Mouse (Mus musculus): ENCODE data around the gene Cd40. TPM values are rescaled to one million over a fixed set of nuclear protein-coding genes. Genes with fewer than 3 reads are reported as not detected.
A peak's percentile ranks its signal among the peaks of the same experiment; 100 is the strongest.

Cd40 gene
- polyA plus RNA-seq, 1 experiment from 2014 or later = 8.3 TPM

DNA sequence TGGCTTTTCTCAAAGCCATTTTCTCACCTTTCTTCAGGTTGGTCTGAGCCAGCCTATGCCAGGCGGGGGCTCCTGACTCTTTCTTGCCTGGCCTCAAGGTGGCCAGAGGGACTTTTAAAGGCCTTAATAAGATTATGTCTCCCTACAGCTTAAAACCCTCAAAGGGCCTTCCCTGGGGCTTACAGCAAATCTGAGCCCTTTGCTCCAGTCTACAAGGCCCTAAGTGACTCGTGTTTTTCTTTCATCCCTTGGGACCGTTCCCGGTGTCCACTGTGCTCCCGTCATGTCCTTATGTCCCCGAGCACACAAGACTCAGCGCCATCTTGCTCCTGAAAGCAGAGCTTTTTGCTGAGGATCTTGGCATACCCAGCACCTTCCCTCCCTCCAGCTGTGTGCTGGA, 25.8 kb downstream of the Cd40 start:
- Histone ChIP-seq H3K27ac (replicated peaks) (no peak overlapping the region), H3K4me2 (no peak overlapping the region), H3K4me3 (no peak overlapping the region), H3K9me3 (no peaks in the 10 kb centered on the region), H3K4me1 (replicated peaks) (peaks cover 32% of the 10 kb centered on the region), H3K9ac (no peak overlapping the region), H3K36me3 (no peaks in the 10 kb centered on the region), H3K27me3 (peaks cover 52% of the 10 kb centered on the region)
- 45% methylated on average over 7 of the region's 7 CpGs for WGBS
- ATAC-seq (ENCODE audit: low read depth) = no peak

DNA sequence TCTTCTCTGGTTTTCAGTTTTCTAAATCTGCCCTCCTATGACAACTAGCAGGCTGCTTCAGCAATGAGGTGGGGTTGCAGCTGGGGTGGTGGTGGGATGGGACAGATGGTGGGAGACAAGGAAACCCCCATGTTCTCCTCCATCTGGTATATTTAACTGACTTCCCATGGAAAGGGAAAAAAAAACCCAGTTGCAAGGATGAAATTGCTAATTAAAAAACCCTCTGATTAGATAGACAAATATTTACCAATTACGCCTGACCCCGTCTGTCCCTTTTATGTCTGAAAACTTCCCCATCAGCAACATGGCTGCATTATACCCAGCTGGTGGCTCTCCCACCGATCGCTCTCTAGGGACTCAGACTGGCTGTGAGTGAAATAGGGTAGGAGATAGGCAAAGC, 31.2 kb downstream of the Cd40 start:
- 68% methylated on average over 4 of the region's 4 CpGs for WGBS
- ATAC-seq (ENCODE audit: low read depth) = no peak
- peak overlapping the region; percentile 38 for H3K27ac ChIP-seq (replicated peaks)

DNA sequence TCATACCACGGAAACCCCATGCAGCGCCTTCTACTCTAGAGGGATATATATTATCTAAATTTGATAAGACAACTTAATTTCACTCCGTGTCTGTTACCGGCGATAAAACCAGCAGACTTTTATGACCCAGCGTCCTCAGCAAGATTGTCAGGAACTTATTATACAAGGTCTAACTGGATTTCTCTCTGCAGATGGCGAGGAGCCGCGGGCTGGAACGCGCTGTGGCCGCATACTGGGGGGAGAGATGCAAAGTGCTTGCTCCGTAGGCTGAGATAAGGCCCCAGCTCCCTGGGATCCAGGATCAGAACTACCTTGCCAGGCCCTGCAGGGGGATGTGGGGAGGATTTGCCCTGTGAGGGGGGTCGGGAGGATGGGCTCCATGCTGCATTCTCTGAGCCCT, 34.0 kb downstream of the Cd40 start:
- H3K9me3 ChIP-seq = no peaks in the 10 kb centered on the region
- no peak overlapping the region for H3K4me3 ChIP-seq
- H3K4me2 ChIP-seq = no peak overlapping the region
- H3K4me1 ChIP-seq (replicated peaks) = peaks cover 27% of the 10 kb centered on the region
- H3K27me3 ChIP-seq = peaks cover 23% of the 10 kb centered on the region
- ATAC-seq (ENCODE audit: low read depth) = no peak
- whole genome bisulfite sequencing = 27% methylated on average over 14 of the region's 14 CpGs
- H3K36me3 ChIP-seq = no peaks in the 10 kb centered on the region
- H3K9ac ChIP-seq = 0 out of 2 replicates have a peak overlapping the region, but pooled peaks have one; percentile 38
- 0 out of 2 replicates have a peak overlapping the region, but pooled peaks have one; percentile 28 for H3K27ac ChIP-seq (replicated peaks)

More for the DNA sequence above, 31.2 kb downstream of the Cd40 start:
- H3K27me3 ChIP-seq = peaks cover 25% of the 10 kb centered on the region
- H3K4me2 ChIP-seq = no peak overlapping the region
- H3K9ac ChIP-seq = no peak overlapping the region
- H3K36me3 ChIP-seq = no peaks in the 10 kb centered on the region
- H3K4me3 ChIP-seq = no peak overlapping the region
- peaks cover 16% of the 10 kb centered on the region for H3K4me1 ChIP-seq (replicated peaks)
- H3K9me3 ChIP-seq = no peaks in the 10 kb centered on the region

DNA sequence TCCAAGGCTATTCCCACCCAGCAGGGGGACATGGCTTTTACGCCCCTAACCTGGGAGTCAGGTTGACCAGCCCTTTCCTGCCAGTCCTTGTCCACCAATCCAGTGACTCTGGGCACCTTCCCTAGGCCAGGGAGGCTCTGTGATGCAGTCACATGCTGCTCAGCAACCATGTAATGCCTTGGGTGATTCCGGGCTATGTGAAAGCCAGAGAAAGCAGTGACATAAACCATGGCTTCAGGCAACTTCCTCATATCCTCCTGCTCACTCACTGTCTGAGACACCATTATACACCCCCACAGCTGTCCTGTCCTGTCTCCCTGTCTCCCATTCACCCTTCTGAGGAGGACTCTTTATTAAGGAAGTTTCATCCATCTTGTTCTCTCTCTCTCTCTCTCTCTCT, 35.2 kb downstream of the Cd40 start, which contains the start of gene 1700025C18Rik:
Gene 1700025C18Rik (minus strand): TSS at position 101 of the 400 bp plus-strand sequence.
- H3K4me3 ChIP-seq = no peak within 1 kb of the TSS
- H3K9ac ChIP-seq = 0 out of 2 replicates have a peak within 1 kb of the TSS, but pooled peaks have one; percentile 38
- H3K27me3 ChIP-seq = peaks cover 21% of the 10 kb centered on the region
- peaks cover 33% of the 10 kb centered on the region for H3K4me1 ChIP-seq (replicated peaks)
- 0 out of 2 replicates have a peak within 1 kb of the TSS, but pooled peaks have one; percentile 28 for H3K27ac ChIP-seq (replicated peaks)
- ATAC-seq (ENCODE audit: low read depth) = no peak
- H3K9me3 ChIP-seq = no peaks in the 10 kb centered on the region
- H3K36me3 ChIP-seq = no peaks in the 10 kb centered on the region
- 61% methylated on average over 2 of the region's 2 CpGs for WGBS
- H3K4me2 ChIP-seq = no peak within 1 kb of the TSS

DNA sequence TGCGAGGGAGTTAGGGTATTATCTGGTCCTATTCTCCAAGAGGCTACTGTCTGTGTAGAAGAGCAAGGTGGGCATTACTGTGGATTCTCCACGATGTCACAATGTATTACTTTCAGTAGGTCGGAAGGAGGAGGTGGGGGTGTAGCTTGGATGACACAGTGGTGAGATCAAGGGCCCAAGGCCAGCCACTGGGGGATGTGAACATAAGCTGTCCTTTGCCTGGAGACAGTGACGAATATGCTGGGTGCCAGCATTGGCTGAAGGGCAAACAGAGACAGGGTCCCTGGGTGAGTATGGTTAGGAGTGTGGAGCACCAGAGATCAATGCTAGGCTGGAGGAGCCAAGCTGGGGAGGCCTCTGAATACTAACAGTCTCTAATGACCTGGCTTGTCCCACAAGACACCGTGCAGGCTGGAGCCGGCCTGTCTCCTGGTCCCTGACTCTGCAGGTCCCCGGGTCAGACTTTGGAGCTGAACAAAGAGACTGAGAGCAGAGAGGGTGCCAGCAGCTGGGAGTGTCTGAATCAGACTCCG, 36.1 kb downstream of the Cd40 start:
- H3K4me1 ChIP-seq (replicated peaks) = peaks cover 42% of the 10 kb centered on the region
- no peak overlapping the region for H3K27ac ChIP-seq (replicated peaks)
- WGBS = 73% methylated on average over 8 of the region's 8 CpGs
- no peak overlapping the region for H3K9ac ChIP-seq
- H3K9me3 ChIP-seq = no peaks in the 10 kb centered on the region
- no peaks in the 10 kb centered on the region for H3K36me3 ChIP-seq
- no peak for ATAC-seq (ENCODE audit: low read depth)
- H3K27me3 ChIP-seq = peaks cover 29% of the 10 kb centered on the region
- H3K4me3 ChIP-seq = no peak overlapping the region
- no peak overlapping the region for H3K4me2 ChIP-seq

DNA sequence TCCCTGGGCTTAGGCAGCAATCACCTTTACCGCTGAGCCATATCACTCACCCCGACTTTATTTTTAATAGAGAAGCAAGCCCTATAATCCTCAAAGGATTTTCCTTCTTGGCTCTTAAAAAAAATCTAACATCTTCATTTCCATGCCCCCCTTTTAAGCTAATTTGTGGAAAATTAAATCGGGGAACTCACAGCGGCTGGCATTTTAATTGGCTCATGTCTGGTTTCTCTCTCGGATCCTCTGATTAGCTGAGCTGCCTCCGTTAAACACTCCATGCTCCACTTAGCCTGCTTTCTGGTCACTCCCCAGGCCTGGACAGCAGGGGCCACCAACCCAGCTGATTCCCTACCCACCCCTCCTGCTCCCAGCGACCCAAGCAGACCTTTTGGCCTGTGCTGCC, 37.0 kb downstream of the Cd40 start:
- no peak for ATAC-seq (ENCODE audit: low read depth)
- Histone ChIP-seq H3K27me3 (peaks cover 37% of the 10 kb centered on the region), H3K4me1 (replicated peaks) (peaks cover 49% of the 10 kb centered on the region), H3K4me2 (no peak overlapping the region), H3K9me3 (no peaks in the 10 kb centered on the region), H3K9ac (no peak overlapping the region), H3K27ac (replicated peaks) (no peak overlapping the region), H3K36me3 (no peaks in the 10 kb centered on the region), H3K4me3 (no peak overlapping the region)
- WGBS = 63% methylated on average over 7 of the region's 7 CpGs

DNA sequence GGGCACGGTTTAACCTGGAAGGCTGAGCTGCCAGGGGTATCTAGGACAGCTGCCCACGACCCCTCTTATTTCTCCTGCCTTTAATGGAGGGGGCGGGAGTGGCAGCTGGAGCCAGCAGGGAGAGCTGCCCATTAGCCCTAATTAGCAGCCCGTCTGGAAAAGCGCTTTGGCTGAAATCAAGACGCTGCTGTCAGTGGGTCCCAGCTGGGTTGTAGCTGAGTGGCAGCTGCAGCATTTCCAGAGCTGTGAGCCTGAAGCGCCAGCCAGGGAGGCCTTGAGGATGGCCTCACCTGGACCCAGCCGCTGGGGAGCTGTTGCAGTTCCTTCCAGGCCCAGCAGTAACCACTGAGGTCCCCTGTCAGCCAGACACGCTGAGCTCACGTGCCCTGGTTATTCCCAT, 40.9 kb downstream of the Cd40 start:
- H3K27ac ChIP-seq (replicated peaks) = peak overlapping the region; percentile 72
- no peak overlapping the region for H3K4me3 ChIP-seq
- H3K27me3 ChIP-seq = peaks cover 61% of the 10 kb centered on the region
- peak overlapping the region; percentile 32; the same call in 1 of the 2 replicates for H3K9ac ChIP-seq
- H3K36me3 ChIP-seq = no peaks in the 10 kb centered on the region
- ATAC-seq (ENCODE audit: low read depth) = peak; percentile 51
- WGBS = 9% methylated on average over 10 of the region's 10 CpGs
- H3K4me1 ChIP-seq (replicated peaks) = peaks cover 51% of the 10 kb centered on the region
- no peaks in the 10 kb centered on the region for H3K9me3 ChIP-seq
- no peak overlapping the region for H3K4me2 ChIP-seq

DNA sequence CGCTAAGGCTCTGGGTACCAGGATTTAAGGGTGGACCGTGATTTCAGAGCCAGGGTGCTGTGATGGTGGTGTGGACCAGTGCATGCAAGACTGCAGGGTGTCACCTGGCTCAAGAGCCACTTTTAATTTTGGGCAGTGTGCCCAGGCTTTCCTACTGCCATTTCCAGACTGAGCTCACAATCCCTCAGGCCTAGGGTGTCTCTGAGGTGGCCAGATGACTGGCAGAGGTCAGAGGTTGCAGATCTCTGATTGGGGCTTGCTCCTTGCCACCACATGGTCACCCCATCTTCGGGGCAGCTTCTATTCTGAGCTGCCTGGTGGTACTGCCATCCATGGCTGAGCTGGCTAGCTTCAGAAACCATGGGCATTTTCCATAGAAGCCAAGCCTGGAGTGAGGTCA, 43.4 kb downstream of the Cd40 start:
- ATAC-seq (ENCODE audit: low read depth) = no peak
- peaks cover 48% of the 10 kb centered on the region for H3K4me1 ChIP-seq (replicated peaks)
- H3K27ac ChIP-seq (replicated peaks) = no peak overlapping the region
- no peak overlapping the region for H3K4me2 ChIP-seq
- no peaks in the 10 kb centered on the region for H3K9me3 ChIP-seq
- peaks cover 82% of the 10 kb centered on the region for H3K27me3 ChIP-seq
- no peak overlapping the region for H3K9ac ChIP-seq
- H3K4me3 ChIP-seq = no peak overlapping the region
- H3K36me3 ChIP-seq = no peaks in the 10 kb centered on the region
- 80% methylated on average over 3 of the region's 3 CpGs for whole genome bisulfite sequencing

DNA sequence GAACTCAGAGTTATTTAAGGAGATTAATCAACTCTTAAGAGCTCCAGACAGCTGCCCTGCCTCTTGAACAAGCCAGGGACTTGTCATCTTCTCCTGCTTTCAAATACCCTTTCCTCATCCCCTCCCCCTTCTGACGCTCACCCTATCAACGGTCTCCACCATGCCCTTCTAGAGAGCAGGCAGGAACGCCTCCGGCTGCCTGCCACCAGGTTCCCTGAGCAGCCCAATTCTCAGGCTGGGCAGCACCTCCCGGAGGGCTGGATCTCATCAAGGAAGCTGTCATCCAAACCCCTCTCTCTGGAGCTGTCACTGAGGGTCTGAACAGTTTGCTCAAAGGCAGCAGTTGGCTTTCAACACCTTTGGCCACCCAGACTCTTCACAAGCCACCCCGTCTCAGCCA, 45.3 kb downstream of the Cd40 start:
- no peak overlapping the region for H3K4me2 ChIP-seq
- no peaks in the 10 kb centered on the region for H3K36me3 ChIP-seq
- peaks cover 44% of the 10 kb centered on the region for H3K4me1 ChIP-seq (replicated peaks)
- peaks cover 95% of the 10 kb centered on the region for H3K27me3 ChIP-seq
- H3K9me3 ChIP-seq = no peaks in the 10 kb centered on the region
- no peak overlapping the region for H3K4me3 ChIP-seq
- H3K27ac ChIP-seq (replicated peaks) = no peak overlapping the region
- WGBS = 9% methylated on average over 6 of the region's 6 CpGs
- ATAC-seq (ENCODE audit: low read depth) = no peak
- no peak overlapping the region for H3K9ac ChIP-seq

DNA sequence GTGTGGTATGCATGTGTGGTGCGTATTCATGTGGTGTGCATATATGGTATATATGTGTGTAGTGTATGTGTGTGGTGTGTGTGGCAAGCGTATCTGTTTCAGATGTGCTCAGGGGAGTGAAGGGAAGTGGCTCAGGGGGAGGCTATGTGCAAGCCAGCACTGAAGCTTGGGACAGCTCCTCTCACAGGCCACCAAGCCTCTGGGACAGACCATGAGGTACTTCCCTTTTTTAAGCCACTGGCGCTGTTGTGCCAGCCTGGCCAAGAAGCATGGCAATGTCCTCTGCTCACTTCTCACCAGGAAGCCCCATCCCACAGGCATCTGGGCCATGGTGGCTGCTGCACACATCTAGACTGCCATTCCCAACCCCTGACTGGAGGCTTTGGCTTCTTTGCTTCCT, 47.5 kb downstream of the Cd40 start:
- peaks cover 93% of the 10 kb centered on the region for H3K27me3 ChIP-seq
- no peak overlapping the region for H3K4me3 ChIP-seq
- ATAC-seq (ENCODE audit: low read depth) = no peak
- 87% methylated on average over 3 of the region's 3 CpGs for WGBS
- no peak overlapping the region for H3K4me2 ChIP-seq
- no peak overlapping the region for H3K27ac ChIP-seq (replicated peaks)
- H3K36me3 ChIP-seq = no peaks in the 10 kb centered on the region
- H3K9ac ChIP-seq = no peak overlapping the region
- no peaks in the 10 kb centered on the region for H3K9me3 ChIP-seq
- H3K4me1 ChIP-seq (replicated peaks) = peaks cover 48% of the 10 kb centered on the region

DNA sequence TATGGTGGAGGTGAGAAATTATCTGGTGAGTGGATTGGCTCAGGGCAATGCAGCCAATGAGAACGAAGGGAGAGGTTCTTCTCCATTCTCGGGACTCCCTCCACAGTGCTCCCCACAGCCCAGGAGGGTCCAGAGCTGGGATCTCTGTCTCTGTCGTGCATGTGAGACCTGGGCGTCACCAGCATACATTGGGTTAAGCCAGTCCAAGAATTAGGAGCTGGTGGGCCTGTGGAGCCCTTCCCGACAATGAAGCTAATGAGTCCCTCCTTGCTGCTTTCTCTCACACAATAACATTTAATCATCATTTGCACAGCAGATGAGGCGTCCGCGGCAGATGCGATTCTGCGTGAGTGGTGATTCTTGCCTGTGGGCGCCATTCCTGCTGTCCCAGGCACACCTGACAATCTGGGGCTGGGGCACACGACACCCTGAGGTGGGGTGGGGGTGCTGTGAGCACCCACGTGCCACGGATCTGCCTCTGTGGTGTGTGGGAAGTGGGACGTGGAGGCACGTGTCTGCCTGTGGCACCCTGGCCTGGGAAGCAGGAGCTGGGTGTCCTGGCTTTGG, 50.2 kb downstream of the Cd40 start:
- H3K4me2 ChIP-seq = no peak overlapping the region
- peak; percentile 55; the same call in 1 of the 2 replicates for ATAC-seq (ENCODE audit: low read depth)
- H3K27ac ChIP-seq (replicated peaks) = no peak overlapping the region; the same call in 1 of the 2 replicates
- H3K4me1 ChIP-seq (replicated peaks) = peaks cover 42% of the 10 kb centered on the region
- H3K9me3 ChIP-seq = no peaks in the 10 kb centered on the region
- peaks cover 91% of the 10 kb centered on the region for H3K27me3 ChIP-seq
- H3K9ac ChIP-seq = no peak overlapping the region
- no peaks in the 10 kb centered on the region for H3K36me3 ChIP-seq
- H3K4me3 ChIP-seq = no peak overlapping the region
- WGBS = 40% methylated on average over 16 of the region's 16 CpGs

DNA sequence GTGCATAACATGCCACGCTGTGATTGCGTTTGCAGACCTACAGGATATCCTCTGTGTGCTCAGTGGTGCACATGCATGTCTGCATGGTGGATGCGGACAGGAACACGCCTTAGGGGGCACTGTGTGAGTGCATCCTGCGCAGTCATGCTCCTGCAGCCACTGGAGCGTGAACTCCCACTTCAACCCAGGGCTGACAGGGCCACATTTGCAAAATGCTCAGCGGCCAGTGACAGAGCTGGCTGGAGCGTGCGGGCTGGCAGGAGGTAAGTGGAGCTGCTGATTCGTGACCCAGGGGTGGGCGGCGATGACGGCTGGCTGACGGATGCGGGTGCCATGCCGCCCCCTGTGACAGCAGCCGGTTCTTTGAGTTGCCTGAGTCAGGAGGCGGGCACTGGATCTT, 51.2 kb downstream of the Cd40 start:
- Histone ChIP-seq H3K9me3 (no peaks in the 10 kb centered on the region), H3K4me1 (replicated peaks) (peaks cover 33% of the 10 kb centered on the region), H3K4me2 (no peak overlapping the region), H3K4me3 (no peak overlapping the region), H3K36me3 (no peaks in the 10 kb centered on the region), H3K27me3 (peaks cover 92% of the 10 kb centered on the region), H3K9ac (peak overlapping the region; percentile 53), H3K27ac (replicated peaks) (no peak overlapping the region)
- ATAC-seq (ENCODE audit: low read depth) = 0 out of 2 replicates have a peak, but pooled peaks have one; percentile 16
- 19% methylated on average over 18 of the region's 18 CpGs for WGBS

All from neural tube, embryonic 13.5 days (tissue).